Mouse (Mus musculus): ENCODE data around the gene Gpr162. TPM values are rescaled to one million over a fixed set of nuclear protein-coding genes. Genes with fewer than 3 reads are reported as not detected.
"Not testable (repeated sequence)": the region's sequence is repeated elsewhere in the genome, so short reads cannot be mapped to it uniquely, and the experiment has no call there.

Gene Gpr162
- total RNA-seq (2014; fragmentation: Nextera tagmentation) (2.0 TPM in 1 of 2 replicates, not detected in the other), total RNA-seq (2017) (not detected in 2 replicates)

GRCm38 (mm10) chr6:124863658-124864298 lies at the start of gene Gpr162:
Gpr162 (minus strand) TSS chr6:124863983.
- ATAC-seq (replicated peaks; ENCODE audit: poor library complexity, severe bottlenecking), result peak; percentile 54

GRCm38 (mm10) chr6:124913214-124913613 lies 49.4 kb upstream of the Gpr162 start:
- peak; percentile 38 for ATAC-seq (replicated peaks; ENCODE audit: poor library complexity, severe bottlenecking)

DNA sequence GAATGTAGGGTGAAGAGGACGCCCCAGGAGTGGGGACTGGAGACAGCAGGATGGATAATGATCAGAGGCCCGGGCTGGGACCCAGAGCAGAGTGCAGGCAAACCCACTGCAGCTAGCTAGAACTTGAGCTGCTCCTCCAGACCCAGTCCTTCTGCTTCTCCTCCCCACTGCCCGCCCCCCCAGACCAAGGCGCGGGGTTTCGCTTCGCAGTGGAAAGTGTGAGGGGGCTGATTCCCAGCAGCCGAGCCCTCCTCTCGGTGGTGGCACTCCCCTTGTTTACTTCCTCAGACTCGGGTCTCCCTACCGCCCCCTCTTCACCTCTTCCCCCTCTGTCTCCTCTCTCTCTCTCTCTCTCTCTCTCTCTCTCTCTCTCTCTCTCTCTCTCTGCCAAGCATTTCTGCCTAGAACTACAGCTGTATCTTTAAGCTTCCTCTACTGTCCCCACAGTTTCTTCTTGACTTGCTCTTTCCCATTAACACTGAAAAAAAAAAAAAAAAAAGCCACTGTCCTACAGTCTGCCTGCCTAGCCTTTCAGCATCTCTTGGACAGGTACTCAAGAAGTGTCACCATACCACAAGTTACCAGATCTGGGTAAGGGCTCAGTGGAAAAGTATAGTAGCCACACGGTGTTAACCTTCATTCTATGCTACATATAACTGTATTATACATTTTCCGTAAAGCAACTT lies 47.9 kb upstream of the Gpr162 start, which contains the start of gene Lag3:
Lag3 (minus strand) TSS at position 173 of the 686 bp plus-strand sequence.
- peak; percentile 58 for ATAC-seq (replicated peaks; ENCODE audit: poor library complexity, severe bottlenecking)

DNA sequence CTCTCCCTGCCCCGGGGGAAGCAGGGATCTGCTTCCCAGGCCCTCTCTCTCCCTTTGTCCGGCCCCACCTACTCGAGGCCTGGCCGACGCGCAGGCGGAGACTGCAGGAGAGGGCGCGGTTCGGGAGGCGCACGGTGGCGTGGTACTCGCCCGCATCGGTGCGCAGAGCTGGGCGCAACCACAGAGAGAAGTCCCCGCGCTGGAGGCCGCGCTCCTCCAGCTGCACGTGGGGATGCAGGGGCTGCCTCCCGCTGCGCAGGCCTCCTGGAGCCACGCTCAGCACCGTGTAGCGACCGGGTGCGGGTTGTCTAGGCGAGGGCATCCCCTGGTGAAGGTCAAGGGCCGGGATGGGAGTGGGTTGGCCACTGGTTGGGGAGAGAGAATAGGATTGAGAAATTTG lies 46.2 kb upstream of the Gpr162 start:
- peak; percentile 23; the same call in 1 of the 2 replicates for ATAC-seq (replicated peaks; ENCODE audit: poor library complexity, severe bottlenecking)

- no peak for ATAC-seq (replicated peaks; ENCODE audit: poor library complexity, severe bottlenecking)
Observed at GRCm38 (mm10) chr6:124907767-124908166, 44.0 kb upstream of the Gpr162 start.

- ATAC-seq (replicated peaks; ENCODE audit: poor library complexity, severe bottlenecking), result no peak
Observed at GRCm38 (mm10) chr6:124904991-124905860, 41.4 kb upstream of the Gpr162 start.

GRCm38 (mm10) chr6:124904161-124904981 lies 40.6 kb upstream of the Gpr162 start:
- ATAC-seq (replicated peaks; ENCODE audit: poor library complexity, severe bottlenecking), result peak; percentile 61

DNA sequence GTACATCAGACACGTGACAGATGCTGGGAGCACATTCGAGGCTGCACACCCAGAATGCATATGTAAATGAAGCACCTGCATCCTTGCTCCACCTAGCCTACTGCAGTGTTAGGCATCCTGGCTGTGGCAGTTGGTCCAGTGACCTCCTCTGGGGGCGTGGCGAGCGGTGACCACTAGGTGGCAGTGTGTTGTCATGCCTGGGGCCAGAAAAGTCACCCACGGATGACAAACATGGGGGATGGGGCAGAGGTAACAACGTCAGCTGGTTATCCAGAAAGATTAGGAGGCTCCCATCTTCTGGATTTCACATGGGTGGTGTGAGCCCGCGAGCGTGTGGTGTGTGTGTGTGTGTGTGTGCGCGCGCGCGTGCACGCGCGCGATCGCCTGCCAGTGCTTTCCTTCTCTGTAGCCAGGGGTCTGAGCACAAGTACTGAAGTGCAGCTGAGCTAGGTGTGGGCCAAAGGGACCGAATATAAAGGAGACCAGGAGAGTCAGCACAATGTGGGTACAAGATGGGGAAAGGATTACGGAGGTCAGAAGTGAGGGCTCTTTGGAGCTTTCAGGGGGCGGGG lies 39.9 kb upstream of the Gpr162 start:
- peak; percentile 78 for ATAC-seq (replicated peaks; ENCODE audit: poor library complexity, severe bottlenecking)

DNA sequence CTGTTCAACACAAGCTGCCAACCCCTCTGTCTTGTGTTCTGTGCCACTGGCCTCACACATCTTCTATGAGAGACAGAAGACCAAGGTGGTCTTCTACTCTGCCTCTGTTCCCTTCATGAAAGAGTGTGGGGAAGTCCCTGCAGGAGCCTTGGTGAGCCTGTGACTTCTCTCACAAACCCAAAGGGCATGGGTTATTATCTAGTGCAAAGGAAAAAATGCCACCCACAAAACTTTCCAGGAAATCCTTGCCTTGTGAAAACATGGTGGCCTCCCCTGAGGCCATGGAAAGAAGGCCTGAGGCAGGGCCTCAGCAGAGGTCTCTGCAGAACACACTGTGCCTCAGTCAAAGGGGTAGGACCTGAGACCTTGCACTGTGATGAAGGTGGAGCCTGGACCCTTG lies 38.1 kb upstream of the Gpr162 start:
- no peak for ATAC-seq (replicated peaks; ENCODE audit: poor library complexity, severe bottlenecking)

DNA sequence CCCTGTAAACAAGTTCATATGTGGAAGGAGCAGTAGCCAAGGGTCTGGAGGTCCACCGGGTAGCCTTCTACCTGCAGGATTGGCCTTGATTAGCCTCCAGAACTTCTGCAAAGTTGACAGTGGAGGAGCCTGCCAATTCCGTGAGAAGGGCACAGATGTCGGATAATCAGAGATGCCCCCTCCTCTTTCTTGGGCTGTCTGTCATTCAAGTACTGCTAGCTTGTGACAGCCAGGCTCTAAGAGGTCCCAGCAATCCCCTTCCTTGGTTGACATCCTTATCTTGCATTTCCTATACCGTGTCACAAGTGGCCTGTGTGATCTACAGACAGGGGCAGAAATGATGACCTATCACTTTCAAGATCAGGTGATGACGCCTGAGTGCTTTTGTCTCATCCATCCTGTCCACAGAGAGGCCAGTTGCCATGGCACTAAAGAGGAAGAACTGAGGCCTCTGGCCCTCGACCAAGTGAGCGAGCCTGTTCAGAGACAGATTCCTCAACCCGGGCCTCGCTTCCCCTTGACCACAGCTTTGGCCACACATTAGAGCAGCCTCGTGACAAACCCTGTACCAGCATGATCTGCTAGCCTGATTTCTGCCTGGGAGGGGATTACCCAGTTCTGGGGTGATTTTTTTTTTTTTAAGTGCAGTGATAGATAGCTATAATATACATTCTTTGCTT lies 37.2 kb upstream of the Gpr162 start:
- ATAC-seq (replicated peaks; ENCODE audit: poor library complexity, severe bottlenecking), result peak; percentile 78

GRCm38 (mm10) chr6:124900056-124900800 lies 36.4 kb upstream of the Gpr162 start:
- ATAC-seq (replicated peaks; ENCODE audit: poor library complexity, severe bottlenecking), result no peak

- peak; percentile 54 for ATAC-seq (replicated peaks; ENCODE audit: poor library complexity, severe bottlenecking)
Observed at GRCm38 (mm10) chr6:124898359-124898758, 34.6 kb upstream of the Gpr162 start.

GRCm38 (mm10) chr6:124894113-124894512 lies 30.3 kb upstream of the Gpr162 start:
- not testable (repeated sequence) for ATAC-seq (replicated peaks; ENCODE audit: poor library complexity, severe bottlenecking)

GRCm38 (mm10) chr6:124890997-124891396 lies 27.2 kb upstream of the Gpr162 start:
- peak; percentile 52 for ATAC-seq (replicated peaks; ENCODE audit: poor library complexity, severe bottlenecking)

DNA sequence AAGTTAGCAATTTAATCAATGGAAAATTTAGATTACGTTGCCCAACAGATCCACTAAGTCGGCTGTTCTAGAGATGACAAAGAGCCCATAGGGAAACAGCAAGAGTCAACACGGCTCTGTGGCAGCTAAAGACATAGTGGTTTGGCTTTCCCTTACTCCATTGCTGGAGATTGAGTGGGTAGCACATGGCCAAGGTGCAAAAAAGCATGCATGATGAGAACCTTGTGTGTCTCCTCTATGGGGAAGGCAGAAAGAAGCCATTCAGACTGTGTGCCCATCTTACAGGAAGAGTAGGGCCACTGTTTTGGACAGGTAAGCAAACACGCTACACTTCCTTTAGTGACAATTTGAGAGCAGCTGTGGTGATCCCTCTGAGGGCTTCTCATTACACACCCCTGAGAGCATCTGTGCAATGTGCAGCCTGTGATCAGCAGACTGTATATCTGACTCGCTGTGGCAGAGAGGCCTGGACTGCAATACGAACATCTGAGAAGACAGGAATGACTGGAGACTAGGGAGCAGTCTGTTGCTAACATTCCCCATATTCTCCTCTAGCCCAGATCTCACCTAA lies 24.9 kb upstream of the Gpr162 start:
- ATAC-seq (replicated peaks; ENCODE audit: poor library complexity, severe bottlenecking), result no peak

DNA sequence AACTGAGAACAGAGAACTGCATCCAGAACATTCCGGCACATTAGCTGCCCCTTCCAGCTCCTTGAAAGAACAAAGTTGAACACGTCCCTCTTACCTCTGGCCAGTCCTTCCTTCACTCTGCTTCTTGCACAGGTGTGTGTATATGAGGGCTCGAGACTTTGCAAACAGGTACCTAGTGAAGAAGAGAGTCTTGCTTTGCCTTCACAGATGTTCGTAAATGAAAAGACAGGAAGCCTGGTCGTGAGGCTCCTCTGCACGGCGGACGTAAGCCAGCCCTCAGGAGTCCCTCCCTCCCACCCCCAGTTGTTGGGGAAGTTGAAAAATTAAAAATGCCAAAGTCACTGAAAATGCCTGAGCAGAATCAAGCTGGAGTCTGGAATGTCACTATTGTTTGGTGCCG lies 24.2 kb upstream of the Gpr162 start, which contains the start of gene Cd4:
Cd4 (minus strand) TSS at position 236 of the 400 bp plus-strand sequence.
- ATAC-seq (replicated peaks; ENCODE audit: poor library complexity, severe bottlenecking), result no peak

DNA sequence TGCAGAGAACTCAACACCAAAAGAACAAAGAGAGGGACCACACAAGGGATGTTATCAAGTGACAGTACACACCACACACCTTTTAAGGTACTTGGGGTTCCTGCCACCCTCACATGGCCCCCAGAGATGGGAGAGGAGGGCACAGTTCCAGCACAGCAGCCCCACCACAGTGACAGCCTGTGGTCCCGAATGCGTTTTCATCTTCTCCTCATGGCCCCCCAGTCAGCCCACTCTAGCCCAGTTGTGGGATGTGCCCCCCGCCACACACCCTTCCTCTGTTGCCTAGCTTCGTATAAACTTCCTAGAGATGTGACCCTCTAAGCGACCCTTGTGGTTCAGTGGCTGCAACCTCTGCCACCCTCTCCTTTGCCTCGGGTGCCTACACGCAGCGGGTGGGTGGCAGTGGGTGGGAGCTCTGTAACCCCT lies 22.2 kb upstream of the Gpr162 start:
- no peak for ATAC-seq (replicated peaks; ENCODE audit: poor library complexity, severe bottlenecking)

All from granulocyte monocyte progenitor cell, adult 5-6 weeks (primary cell).